Mouse (Mus musculus): ENCODE measurements around the gene Pafah2. TPM values are rescaled to one million over a fixed set of nuclear protein-coding genes. Genes with fewer than 3 reads are reported as not detected.
"Not testable (repeated sequence)": the region's sequence is repeated elsewhere in the genome, so short reads cannot be mapped to it uniquely, and the experiment has no call there.

Gene Pafah2
- total RNA-seq, 2 experiments from 2014 or later, result 5.0 to 7.6 TPM

GRCm38 (mm10) chr4:134371316-134371855 is 24.7 kb upstream of the Pafah2 start:
- DNase-seq (ENCODE audit: extremely low spot score in 1 of 2, low spot score in 1 of 2), result peak in 1 of 2 experiments; percentile 41

- peak; percentile 69 to 78 for DNase-seq (ENCODE audit: extremely low spot score in 1 of 2, low spot score in 1 of 2)
Observed at GRCm38 (mm10) chr4:134372294-134372747, 23.8 kb upstream of the Pafah2 start.

GRCm38 (mm10) chr4:134373295-134373694 is 22.8 kb upstream of the Pafah2 start:
- DNase-seq (ENCODE audit: extremely low spot score in 1 of 2, low spot score in 1 of 2), result no peak

- DNase-seq (ENCODE audit: extremely low spot score in 1 of 2, low spot score in 1 of 2), result no peak
Observed at GRCm38 (mm10) chr4:134374306-134374705, 21.8 kb upstream of the Pafah2 start.

- DNase-seq (ENCODE audit: extremely low spot score in 1 of 2, low spot score in 1 of 2), result no peak
Observed at GRCm38 (mm10) chr4:134378089-134378615, 18.0 kb upstream of the Pafah2 start.

- DNase-seq (ENCODE audit: extremely low spot score in 1 of 2, low spot score in 1 of 2), result no peak
Observed at GRCm38 (mm10) chr4:134379510-134379909, 16.6 kb upstream of the Pafah2 start.

GRCm38 (mm10) chr4:134383750-134384149 is 12.4 kb upstream of the Pafah2 start, which contains the start of gene Extl1:
TSS of gene Extl1 (minus strand) at chr4:134383850.
- not testable (repeated sequence) for DNase-seq (ENCODE audit: extremely low spot score in 1 of 2, low spot score in 1 of 2)

- DNase-seq (ENCODE audit: extremely low spot score in 1 of 2, low spot score in 1 of 2), result no peak
Observed at GRCm38 (mm10) chr4:134387268-134387667, 8.9 kb upstream of the Pafah2 start.

- DNase-seq (ENCODE audit: extremely low spot score in 1 of 2, low spot score in 1 of 2), result peak in 1 of 2 experiments; percentile 68
Observed at GRCm38 (mm10) chr4:134388397-134388796, 7.7 kb upstream of the Pafah2 start.

- DNase-seq (ENCODE audit: extremely low spot score in 1 of 2, low spot score in 1 of 2), result no peak
Observed at GRCm38 (mm10) chr4:134391636-134392035, 4.5 kb upstream of the Pafah2 start.

- no peak for DNase-seq (ENCODE audit: extremely low spot score in 1 of 2, low spot score in 1 of 2)
Observed at GRCm38 (mm10) chr4:134392595-134392994, 3.5 kb upstream of the Pafah2 start.

GRCm38 (mm10) chr4:134393026-134393425 is 3.1 kb upstream of the Pafah2 start:
- DNase-seq (ENCODE audit: extremely low spot score in 1 of 2, low spot score in 1 of 2), result no peak

- no peak for DNase-seq (ENCODE audit: extremely low spot score in 1 of 2, low spot score in 1 of 2)
Observed at GRCm38 (mm10) chr4:134395142-134395541, 978 bp upstream of the Pafah2 start.

GRCm38 (mm10) chr4:134397121-134397520 is 1.0 kb downstream of the Pafah2 start:
- DNase-seq (ENCODE audit: extremely low spot score in 1 of 2, low spot score in 1 of 2), result no peak

GRCm38 (mm10) chr4:134397732-134398131 is 1.6 kb downstream of the Pafah2 start:
- DNase-seq (ENCODE audit: extremely low spot score in 1 of 2, low spot score in 1 of 2), result no peak

- no peak for DNase-seq (ENCODE audit: extremely low spot score in 1 of 2, low spot score in 1 of 2)
Observed at GRCm38 (mm10) chr4:134400206-134400605, 4.1 kb downstream of the Pafah2 start.

- DNase-seq (ENCODE audit: extremely low spot score in 1 of 2, low spot score in 1 of 2), result peak; percentile 50 to 56
Observed at GRCm38 (mm10) chr4:134401181-134401661, 5.1 kb downstream of the Pafah2 start.

- DNase-seq (ENCODE audit: extremely low spot score in 1 of 2, low spot score in 1 of 2), result no peak
Observed at GRCm38 (mm10) chr4:134401856-134402570, 5.9 kb downstream of the Pafah2 start.

GRCm38 (mm10) chr4:134402571-134403262 is 6.6 kb downstream of the Pafah2 start:
- DNase-seq (ENCODE audit: extremely low spot score in 1 of 2, low spot score in 1 of 2), result no peak

GRCm38 (mm10) chr4:134403721-134404120 is 7.6 kb downstream of the Pafah2 start:
- DNase-seq (ENCODE audit: extremely low spot score in 1 of 2, low spot score in 1 of 2), result no peak

GRCm38 (mm10) chr4:134409286-134409685 is 13.2 kb downstream of the Pafah2 start:
- DNase-seq (ENCODE audit: extremely low spot score in 1 of 2, low spot score in 1 of 2), result no peak
